Mouse (Mus musculus): ENCODE measurements around the gene Supt6.
"Not testable (repeated sequence)": the region's sequence is repeated elsewhere in the genome, so short reads cannot be mapped to it uniquely, and the experiment has no call there.

Gene Supt6

DNA sequence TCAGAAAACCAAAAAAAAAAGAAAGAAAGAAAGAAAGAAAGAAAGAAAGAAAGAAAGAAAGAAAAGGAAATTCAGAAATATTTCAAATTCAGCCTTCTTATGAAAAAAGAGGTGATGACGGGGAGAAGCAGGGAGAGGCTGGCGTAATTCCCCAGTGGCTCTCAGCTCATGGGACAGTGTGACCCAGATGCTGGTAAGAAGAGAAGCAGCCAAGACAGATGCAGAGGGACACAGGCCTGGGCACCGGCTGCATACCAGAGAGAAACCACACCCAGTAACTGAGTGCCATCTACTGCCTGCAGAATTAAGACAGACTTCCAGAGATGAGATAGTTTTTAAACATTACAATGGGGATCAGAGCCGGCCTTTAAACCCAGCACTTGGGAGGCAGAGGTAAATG, 22.2 kb downstream of the Supt6 start:
- no peak for DNase-seq (ENCODE audit: low spot score in 2 of 2)

GRCm38 (mm10) chr11:78215709-78216317, 30.0 kb downstream of the Supt6 start:
- DNase-seq (ENCODE audit: low spot score in 2 of 2) = peak in 1 of 2 experiments; percentile 26

- no peak for DNase-seq (ENCODE audit: low spot score in 2 of 2)
Measured at GRCm38 (mm10) chr11:78213086-78213817, 32.5 kb downstream of the Supt6 start.

DNA sequence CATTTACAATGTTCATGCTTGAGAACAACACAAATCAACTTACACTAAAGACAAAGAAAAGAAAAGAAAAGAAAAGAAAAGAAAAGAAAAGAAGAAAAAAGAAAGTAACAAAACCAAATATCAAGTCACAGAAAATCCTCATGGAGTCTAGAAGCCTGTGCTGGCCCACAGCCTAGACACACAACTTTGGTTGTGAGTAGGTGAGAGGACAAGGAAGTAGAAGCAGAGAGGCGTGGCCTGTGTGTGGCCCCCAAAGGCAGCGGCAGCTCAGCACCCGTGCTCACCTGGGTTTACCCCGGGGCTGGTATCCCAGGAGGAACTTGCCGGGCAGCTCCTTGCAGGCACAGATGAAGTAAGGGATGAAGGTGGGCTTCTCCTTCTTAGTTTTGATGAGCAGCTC, 34.3 kb downstream of the Supt6 start:
- no peak for DNase-seq (ENCODE audit: low spot score in 2 of 2)

DNA sequence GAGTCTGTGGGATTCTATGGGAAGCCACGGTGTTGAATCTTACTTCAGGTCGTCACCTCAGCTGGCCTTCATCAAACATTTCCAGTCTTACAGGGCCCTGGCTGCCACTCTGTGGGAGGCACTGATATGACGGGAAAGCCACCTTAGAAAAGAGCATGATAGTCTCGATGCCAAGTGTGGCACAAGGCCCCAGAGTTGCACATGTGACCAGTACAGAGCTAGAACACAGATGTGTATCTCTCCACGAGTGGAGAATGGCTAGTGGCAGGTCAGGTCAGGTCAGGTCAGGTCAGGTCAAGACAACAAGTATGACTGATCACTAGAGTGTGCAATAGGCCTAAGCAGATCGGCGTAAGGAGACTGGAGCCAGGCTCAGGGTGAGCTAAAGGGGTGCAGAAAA, 35.2 kb downstream of the Supt6 start:
- no peak for DNase-seq (ENCODE audit: low spot score in 2 of 2)

DNA sequence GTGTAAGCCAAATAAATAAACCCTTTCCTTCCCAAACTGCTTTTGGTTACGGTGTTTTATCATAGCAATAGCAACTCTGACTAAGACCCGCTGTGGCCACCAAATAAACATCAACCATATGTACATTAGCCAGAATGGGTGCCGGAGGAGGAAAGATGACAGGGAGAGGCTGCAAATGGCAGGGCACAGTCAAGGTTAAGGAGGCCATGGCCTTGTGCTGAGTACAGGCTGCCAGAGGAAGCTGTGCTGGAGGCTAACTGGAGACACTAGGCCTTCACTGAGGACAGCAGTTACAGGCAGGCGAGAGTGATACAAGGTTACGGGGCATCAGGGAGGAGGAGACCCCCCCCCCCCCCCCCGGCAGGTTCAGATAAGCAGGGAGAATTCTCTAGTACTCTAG, 35.9 kb downstream of the Supt6 start:
- no peak for DNase-seq (ENCODE audit: low spot score in 2 of 2)

- DNase-seq (ENCODE audit: low spot score in 2 of 2) = no peak
Measured at GRCm38 (mm10) chr11:78207190-78207589, 38.6 kb downstream of the Supt6 start.

DNA sequence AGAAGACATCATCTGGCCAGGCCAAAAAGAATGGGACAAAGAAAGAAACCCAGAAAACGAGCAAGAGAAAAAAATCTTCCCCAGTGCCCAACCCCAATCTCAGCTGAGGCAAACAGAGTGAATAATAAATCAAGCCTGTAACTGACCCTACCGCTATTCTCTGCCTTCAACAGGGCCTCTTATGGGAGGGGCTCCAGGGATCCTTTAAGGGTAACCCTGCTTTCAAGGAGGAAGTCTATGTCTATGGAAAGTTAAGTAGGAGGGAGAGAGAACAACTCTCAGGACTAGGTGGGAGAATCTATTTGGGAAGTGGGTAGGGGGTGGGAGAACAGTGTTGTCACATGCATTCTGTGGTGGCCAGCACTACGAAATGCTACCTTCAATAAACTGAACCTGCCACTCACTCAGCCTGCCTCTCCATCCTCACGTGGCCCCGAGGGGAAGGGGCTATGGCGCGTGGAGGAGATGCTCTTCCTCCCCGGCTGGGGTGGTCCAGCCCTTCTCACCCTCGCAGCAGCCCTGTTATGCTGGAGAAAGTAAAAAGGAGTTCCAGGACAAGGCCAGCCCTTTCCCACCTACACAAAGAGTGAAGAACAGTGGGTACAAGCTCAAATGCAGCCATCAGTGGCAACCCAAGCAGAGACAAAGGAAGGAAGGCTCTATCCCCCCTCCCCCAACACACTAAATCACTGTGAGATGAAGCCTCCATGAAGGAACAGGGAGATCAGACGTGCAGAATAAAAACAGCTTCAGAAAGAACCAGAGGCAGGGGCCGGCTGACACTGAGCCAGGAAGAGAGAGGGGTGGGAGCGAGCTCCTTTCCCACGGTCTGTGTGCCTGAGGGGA, 40.2 kb downstream of the Supt6 start:
- no peak for DNase-seq (ENCODE audit: low spot score in 2 of 2)

DNA sequence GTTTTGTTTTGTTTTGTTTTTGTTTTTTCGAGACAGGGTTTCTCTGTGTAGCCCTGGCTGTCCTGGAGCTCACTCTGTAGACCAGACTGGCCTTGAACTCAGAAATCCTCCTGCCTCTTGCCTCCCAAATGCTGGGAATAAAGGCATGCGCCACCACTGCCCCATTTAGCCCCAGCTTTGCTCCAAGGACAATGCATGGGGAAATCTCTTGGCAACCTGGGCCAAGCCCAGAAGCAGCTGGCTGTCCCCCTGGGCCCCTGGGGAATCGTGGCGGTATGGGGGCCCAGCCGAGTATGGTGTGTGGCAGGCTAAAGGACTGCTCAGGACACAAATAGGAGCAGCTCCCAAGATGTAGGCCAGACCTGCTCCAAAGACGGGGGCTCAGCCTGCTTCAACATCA, 41.5 kb downstream of the Supt6 start:
- DNase-seq (ENCODE audit: low spot score in 2 of 2) = no peak

DNA sequence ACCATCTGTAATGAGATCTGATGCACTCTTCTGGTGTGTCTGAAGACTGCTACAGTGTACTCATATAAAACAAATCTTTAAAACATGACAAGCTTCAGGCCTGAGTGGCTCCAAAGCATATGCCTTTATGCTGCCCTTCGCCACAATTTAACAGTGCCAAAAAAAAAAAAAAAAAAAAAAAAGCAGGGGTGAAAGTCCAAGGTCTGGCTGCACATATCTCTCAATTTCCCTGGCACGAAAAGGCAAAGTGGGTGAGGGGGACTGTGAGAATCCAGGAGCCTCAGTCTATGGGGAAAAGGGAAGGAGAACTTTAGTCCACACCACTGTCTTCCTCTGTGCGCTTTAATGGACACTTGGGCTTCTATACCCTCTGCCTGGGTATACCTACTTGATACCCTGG, 43.4 kb downstream of the Supt6 start:
- no peak for DNase-seq (ENCODE audit: low spot score in 2 of 2)

DNA sequence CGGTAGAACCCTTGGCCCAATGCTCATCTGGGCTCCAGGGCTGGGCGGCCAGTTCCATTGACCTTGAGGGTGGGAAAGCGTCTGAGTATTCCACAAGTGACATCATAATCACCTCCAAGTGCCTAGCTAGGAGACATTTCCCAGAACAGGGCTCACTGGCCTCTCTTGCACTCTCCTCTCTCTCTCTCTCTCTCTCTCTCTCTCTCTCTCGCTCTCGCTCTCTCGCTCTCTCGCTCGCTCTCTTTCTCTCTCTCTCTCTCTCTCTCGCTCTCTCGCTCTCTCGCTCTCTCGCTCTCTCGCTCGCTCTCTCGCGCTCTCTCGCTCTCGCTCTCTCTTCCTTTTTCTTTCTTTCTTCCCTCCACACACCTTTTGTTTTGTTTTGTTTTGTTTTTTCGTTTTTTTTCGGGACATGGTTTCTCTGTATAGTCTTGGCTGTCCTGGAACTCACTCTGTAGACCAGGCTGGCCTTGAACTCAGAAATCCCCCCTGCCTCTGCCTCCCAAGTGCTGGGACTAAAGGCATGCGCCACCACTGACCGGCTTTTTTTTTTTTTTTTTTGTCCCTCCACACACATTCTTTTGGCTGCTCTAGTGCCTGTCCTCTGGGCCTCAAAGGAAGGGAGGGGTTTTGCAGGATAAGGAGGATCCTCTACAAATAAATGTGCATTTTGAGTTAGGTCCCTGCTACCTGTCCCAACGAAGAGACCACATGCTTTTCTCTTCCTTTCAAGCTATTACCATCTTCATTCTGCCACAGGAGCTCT, 50.5 kb downstream of the Supt6 start:
- no peak for DNase-seq (ENCODE audit: low spot score in 2 of 2)

DNA sequence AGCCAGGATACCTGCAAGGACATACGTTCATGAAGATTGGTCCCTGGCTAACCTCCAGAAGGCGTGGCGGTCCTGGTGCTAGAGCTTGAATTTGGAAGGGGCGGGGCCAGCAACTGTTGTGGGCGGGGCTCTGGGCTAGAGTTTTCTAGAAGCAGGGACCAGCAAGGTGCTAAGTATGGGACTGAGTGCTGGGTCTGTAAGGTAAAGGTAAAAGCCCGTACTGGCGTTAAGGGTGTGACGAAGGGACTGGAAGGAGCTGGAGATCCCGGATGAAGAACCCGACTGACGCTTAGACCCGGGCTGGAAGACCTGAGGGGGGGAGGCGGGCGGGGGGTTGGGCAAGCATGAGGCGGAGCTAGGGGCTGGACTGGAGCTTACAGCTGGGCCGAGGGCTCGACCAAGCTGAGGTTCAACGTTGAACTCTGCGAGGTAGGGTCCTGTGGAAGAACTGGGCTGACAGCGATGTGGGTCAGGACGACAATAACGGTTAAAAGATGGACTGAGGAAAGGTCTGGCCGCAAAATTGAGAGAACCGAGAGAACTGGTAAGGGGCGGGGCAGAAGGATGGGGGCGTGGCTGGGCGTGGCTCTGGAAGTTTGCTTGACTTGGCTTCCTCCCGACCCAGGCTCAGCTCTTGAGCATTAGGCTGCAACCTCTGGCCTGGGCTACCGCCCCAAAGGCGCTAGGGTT, 51.2 kb downstream of the Supt6 start:
- peak in 1 of 2 experiments; percentile 34 for DNase-seq (ENCODE audit: low spot score in 2 of 2)

GRCm38 (mm10) chr11:78193113-78193512, 52.7 kb downstream of the Supt6 start, which contains the start of gene Proca1:
Gene Proca1 (plus strand): TSS chr11:78193392.
- DNase-seq (ENCODE audit: low spot score in 2 of 2) = no peak

GRCm38 (mm10) chr11:78190041-78190440, 55.7 kb downstream of the Supt6 start:
- no peak for DNase-seq (ENCODE audit: low spot score in 2 of 2)

GRCm38 (mm10) chr11:78189234-78190040, 56.4 kb downstream of the Supt6 start:
- peak in 1 of 2 experiments; percentile 67 for DNase-seq (ENCODE audit: low spot score in 2 of 2)

DNA sequence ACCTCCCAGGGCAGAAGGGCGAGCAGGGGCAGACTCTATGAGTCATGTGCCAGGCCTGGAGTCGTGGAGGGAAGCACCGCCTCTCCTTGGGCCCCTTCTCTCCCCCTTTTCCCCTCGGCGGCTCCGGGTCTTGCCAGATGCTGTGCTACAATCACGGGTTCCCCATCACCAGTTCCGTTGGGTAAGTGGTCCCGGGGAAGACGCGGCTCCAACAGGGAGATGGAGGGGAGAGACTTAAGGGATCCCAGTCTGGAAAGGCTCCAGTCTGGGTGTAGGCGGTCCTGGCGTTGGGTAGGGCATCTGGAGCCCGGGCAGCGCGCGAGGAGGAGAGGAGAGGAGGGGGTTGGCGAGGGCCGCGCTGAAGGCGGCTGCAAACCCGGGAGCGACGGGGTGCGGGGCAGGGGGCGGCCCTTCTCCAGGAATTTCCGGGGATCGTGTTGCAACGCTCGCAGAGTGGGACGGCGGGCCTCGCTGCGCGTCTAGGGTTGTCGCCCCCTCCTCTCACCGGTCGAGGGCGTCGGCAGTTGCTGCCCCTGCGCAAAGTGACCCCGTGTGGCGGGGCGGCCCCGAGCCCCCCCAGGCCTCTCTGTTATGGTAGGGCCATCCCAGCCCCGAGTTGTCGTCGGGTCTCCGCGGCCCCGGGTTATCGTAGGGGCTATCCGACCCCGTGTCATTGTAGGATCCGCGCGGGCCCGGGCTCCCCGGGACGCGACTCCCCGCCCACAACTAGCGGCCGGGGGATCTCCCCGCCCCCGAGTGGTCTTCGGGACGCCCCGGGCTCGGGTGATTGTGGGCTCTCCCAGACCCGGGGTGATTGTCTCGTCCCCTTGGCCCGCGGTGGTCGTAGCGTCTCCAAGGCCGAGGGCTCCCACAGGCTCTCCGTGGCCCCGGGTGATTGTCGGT, 57.2 kb downstream of the Supt6 start, which contains the start of gene Rab34:
TSS of gene Rab34 (plus strand) at position 100 of the 903 bp plus-strand sequence.
- DNase-seq (ENCODE audit: low spot score in 2 of 2) = peak in 1 of 2 experiments; percentile 51

- DNase-seq (ENCODE audit: low spot score in 2 of 2) = not testable (repeated sequence)
Measured at GRCm38 (mm10) chr11:78184702-78185101, 61.1 kb downstream of the Supt6 start.

DNA sequence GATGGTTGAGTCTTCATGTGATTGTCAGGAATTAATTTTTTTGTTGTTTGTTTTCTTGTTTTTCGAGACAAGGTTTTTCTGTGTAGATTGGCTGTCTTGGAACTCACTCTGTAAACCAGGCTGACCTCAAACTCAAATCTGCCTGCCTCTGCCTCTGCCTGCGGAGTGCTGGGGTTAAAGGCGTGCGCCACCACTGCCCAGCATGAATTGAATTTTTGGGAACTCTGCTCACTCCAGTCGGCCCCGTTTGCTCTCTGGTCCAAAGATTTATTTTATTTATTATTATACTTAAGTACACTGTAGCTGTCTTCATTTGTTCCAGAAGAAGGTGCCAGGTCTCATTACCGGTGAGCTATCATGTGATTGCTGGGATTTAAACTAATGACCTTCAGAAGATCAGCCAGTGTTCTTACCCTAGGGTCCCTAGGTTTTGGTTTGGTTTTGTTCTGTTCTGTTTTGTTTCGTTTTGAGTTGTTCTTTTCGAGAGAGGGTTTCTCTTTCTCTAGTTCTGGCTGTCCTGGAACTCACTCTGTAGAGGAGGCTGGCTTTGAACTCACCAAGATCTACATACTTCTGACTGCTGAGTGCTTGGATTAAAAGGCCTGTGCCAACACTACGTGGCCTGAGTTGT, 61.8 kb downstream of the Supt6 start:
- DNase-seq (ENCODE audit: low spot score in 2 of 2) = no peak

Data from left cerebral cortex, adult 9 months (tissue).